Mouse (Mus musculus) brain, embryonic 18.5 days (tissue): ENCODE data around the gene Nup88.

ENCODE experiments used
- DNase-seq: peaks from one replicate; pipeline ENCODE4 v3.0.0-alpha.2; 2012; ENCODE audit warnings: low read depth, low spot score

Gene Nup88

GRCm38 (mm10) chr11:70969821-70970559 lies at the start of gene Nup88, which contains the start of gene Rpain:
TSS of gene Nup88 (minus strand) at chr11:70969973.
TSS of gene Rpain (plus strand) at chr11:70970213.
- DNase-seq, result peak; percentile 97

- DNase-seq, result no peak
Observed at GRCm38 (mm10) chr11:71018416-71019200, 48.8 kb upstream of the Nup88 start.

DNA sequence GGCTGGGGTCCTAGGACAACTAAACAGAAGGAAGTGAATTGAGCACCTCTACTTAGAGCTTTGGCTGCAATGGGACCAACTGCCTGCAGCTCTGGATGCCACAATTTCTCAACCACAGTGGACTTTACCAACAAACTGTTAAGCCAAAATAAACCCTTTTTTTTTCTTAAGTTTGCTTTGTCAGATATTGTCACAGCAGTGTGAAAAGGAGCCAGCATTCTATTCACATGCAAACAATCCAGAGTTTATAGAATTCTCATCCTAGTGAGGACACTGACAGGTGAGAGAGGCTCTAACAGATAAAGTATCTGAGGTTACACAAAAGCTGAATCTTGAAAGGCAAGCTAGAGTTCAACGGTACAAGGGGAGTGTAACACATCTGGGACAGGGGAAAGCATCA lies 47.3 kb upstream of the Nup88 start:
- no peak for DNase-seq

GRCm38 (mm10) chr11:71012743-71013142 lies 43.0 kb upstream of the Nup88 start:
- DNase-seq, result no peak

- no peak for DNase-seq
Observed at GRCm38 (mm10) chr11:71008321-71008720, 38.5 kb upstream of the Nup88 start.

- no peak for DNase-seq
Observed at GRCm38 (mm10) chr11:71007831-71008230, 38.1 kb upstream of the Nup88 start.

GRCm38 (mm10) chr11:71007026-71007425 lies 37.3 kb upstream of the Nup88 start:
- no peak for DNase-seq

- no peak for DNase-seq
Observed at GRCm38 (mm10) chr11:71005046-71005445, 35.3 kb upstream of the Nup88 start.

DNA sequence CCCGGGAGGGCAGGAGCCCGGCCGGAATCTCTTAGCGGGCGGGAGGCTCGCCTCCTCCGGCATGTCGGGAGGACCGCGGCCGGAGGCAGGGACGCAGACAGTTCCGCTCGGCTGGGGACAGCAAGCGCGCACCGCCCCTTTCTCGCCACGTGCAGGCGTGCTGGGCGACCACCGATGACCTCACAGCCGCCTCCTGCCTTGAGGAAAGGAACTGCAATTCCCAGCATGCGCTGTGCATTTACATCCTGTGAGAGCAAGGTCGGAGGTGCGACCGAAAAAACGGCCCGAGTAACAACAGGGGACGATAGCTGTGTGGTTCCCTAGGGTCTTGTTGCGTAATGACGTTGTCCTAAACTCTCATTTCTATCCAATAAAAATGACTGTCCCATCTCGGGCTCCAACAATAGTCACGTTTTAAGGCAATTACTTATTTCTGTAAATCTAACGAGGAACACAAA lies 34.6 kb upstream of the Nup88 start, which contains the start of gene Dhx33:
Dhx33 (minus strand) TSS at position 122 of the 458 bp plus-strand sequence.
- peak; percentile 97 for DNase-seq

DNA sequence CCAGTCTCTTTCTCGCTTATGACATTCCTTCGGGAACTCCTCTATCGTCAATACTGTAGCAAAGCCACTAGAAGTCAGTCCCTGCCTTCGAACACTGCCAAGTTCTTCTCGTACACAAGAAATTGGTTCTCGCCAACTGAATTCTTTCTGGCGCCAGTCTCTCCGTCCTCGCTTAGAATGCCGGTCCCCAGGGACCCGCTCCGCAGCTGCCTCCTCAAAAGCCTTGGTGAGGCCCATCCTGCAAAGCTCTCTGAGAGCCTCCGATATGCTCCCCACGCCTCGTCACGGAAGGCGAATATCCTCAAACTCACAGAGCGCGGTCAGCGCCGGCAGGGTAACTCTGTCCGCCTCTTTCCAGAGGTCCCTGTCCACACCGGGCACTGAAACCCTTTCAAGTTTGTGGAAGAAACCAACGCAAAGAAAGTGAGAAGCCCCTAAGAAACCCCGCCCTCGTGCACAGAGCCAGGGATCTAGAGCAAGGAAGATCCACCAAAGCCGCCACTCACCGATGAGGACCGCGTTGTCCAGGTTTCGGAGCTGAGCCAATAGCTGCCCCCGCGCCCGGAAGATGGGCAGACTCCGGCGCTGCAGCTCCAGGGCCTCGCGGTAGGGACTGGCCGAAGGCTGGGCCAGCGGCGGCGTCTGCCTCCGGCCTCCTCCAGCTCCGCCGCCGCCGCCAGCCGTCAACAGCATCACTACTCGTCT lies 34.0 kb upstream of the Nup88 start:
- DNase-seq, result no peak

GRCm38 (mm10) chr11:71001167-71001566 lies 31.4 kb upstream of the Nup88 start:
- no peak for DNase-seq

GRCm38 (mm10) chr11:70982557-70983228 lies 12.9 kb upstream of the Nup88 start, which contains the start of gene C1qbp:
TSS of gene C1qbp (minus strand) at chr11:70983026.
- DNase-seq, result peak; percentile 66

- no peak for DNase-seq
Observed at GRCm38 (mm10) chr11:70982030-70982429, 12.3 kb upstream of the Nup88 start.

- DNase-seq, result no peak
Observed at GRCm38 (mm10) chr11:70980751-70981510, 11.2 kb upstream of the Nup88 start.

DNA sequence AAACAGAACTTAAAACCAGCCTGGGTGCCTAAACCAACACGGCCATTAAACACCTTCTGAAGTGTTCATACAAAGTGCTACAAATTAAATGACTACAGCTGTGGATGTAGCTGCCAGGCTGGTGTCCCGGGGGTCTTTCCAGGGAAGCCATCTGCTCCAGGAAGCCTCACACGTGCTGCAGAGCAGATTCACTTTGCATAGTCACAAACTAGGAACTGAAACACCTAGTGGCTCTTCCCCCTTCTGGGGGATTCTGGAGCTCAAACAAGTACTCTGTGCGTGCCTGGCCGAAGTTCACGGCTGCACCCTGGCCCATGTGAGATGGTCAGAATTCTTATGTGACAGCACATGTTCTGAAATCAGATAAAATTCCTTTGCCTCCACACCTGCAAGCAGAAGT lies 10.5 kb upstream of the Nup88 start:
- DNase-seq, result no peak

- DNase-seq, result no peak
Observed at GRCm38 (mm10) chr11:70977293-70977692, 7.5 kb upstream of the Nup88 start.

GRCm38 (mm10) chr11:70975193-70975592 lies 5.4 kb upstream of the Nup88 start:
- DNase-seq, result no peak

GRCm38 (mm10) chr11:70973947-70974346 lies 4.2 kb upstream of the Nup88 start:
- no peak for DNase-seq

DNA sequence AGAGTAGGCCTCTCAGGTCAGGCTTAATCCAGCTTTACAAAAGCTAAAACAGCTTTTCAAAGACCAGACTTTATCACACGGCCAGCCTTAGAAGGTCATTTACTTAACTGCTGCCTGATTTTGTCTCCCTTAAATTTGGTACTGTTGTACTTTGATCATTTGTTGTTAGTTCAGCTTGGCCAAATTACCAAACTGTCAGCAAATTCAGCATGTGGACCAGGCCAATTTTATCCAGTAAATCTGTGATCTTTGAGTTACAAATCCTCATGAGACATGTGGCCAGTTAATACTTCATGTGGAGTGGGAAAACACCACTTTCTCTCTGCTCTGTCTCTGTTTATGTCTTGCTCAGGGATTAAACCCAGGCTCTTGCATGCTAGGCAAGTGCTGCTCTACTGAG lies 2.8 kb upstream of the Nup88 start:
- no peak for DNase-seq
